Mouse (Mus musculus) fibroblast of lung, adult 2 months (primary cell): ENCODE measurements at regions not wholly inside any gene's neighbourhood (a gene's known extent, or its start where the extent isn't known, plus 50 kb on each side); places are given as distances from the start of the nearest gene placed in this dataset.

ENCODE experiments used
- DNase-seq: peaks from one replicate; pipeline ENCODE4 v3.0.0-alpha.2; 2011; ENCODE audit warnings: low read depth

- no peak for DNase-seq
Measured at GRCm38 (mm10) chr12:97921349-97922264, 337.7 kb downstream of the Galc start.

- no peak for DNase-seq
Measured at GRCm38 (mm10) chr12:97918416-97918815, 340.8 kb downstream of the Galc start.

GRCm38 (mm10) chr12:97915026-97915425 lies 344.2 kb downstream of the Galc start:
- DNase-seq, result no peak

GRCm38 (mm10) chr12:97912730-97913129 lies 346.5 kb downstream of the Galc start:
- no peak for DNase-seq

- no peak for DNase-seq
Measured at GRCm38 (mm10) chr12:97899266-97899665, 360.0 kb downstream of the Galc start.

GRCm38 (mm10) chr12:97898178-97898577 lies 361.1 kb downstream of the Galc start:
- DNase-seq, result no peak

GRCm38 (mm10) chr12:97895981-97896380 lies 363.3 kb downstream of the Galc start:
- DNase-seq, result no peak

- DNase-seq, result no peak
Measured at GRCm38 (mm10) chr12:97888801-97889455, 370.3 kb downstream of the Galc start.

- no peak for DNase-seq
Measured at GRCm38 (mm10) chr12:97888291-97888800, 370.9 kb downstream of the Galc start.

- DNase-seq, result no peak
Measured at GRCm38 (mm10) chr12:97882439-97882838, 376.8 kb downstream of the Galc start.

GRCm38 (mm10) chr12:97872391-97872790 lies 386.9 kb downstream of the Galc start:
- DNase-seq, result peak; percentile 33

- no peak for DNase-seq
Measured at GRCm38 (mm10) chr12:97862921-97863320, 396.3 kb downstream of the Galc start.

GRCm38 (mm10) chr12:97836202-97836908 lies 422.9 kb downstream of the Galc start:
- DNase-seq, result no peak

- DNase-seq, result no peak
Measured at GRCm38 (mm10) chr12:97793364-97794120, 465.7 kb downstream of the Galc start.

GRCm38 (mm10) chr12:97783476-97783875 lies 475.8 kb downstream of the Galc start:
- DNase-seq, result no peak

- no peak for DNase-seq
Measured at GRCm38 (mm10) chr12:97759116-97759515, 500.1 kb downstream of the Galc start.

GRCm38 (mm10) chr12:97758624-97759023 lies 500.6 kb downstream of the Galc start:
- no peak for DNase-seq

GRCm38 (mm10) chr12:97750166-97750565 lies 509.1 kb downstream of the Galc start:
- no peak for DNase-seq

- no peak for DNase-seq
Measured at GRCm38 (mm10) chr12:97740927-97741326, 518.3 kb downstream of the Galc start.

- no peak for DNase-seq
Measured at GRCm38 (mm10) chr12:97732078-97732580, 527.1 kb downstream of the Galc start.

- DNase-seq, result no peak
Measured at GRCm38 (mm10) chr12:97720554-97720953, 538.7 kb downstream of the Galc start.
